Mouse (Mus musculus): ENCODE measurements at regions not wholly inside any gene's neighbourhood (a gene's known extent, or its start where the extent isn't known, plus 50 kb on each side); places are given as distances from the start of the nearest gene placed in this dataset.

- H3K27ac ChIP-seq (ENCODE audit: insufficient read depth, low read length) = no peak overlapping the region
- H3K4me1 ChIP-seq (ENCODE audit: control insufficient read depth, insufficient read depth, low read length) = no peaks in the 10 kb centered on the region
- H3K4me3 ChIP-seq (ENCODE audit: insufficient read depth, low read length) = no peak overlapping the region
- TF ChIP-seq POLR2A (IDR thresholded peaks at IDR 0.05; ENCODE audit: extremely low read depth, insufficient read depth, low read length) (no peak), CTCF (IDR thresholded peaks at IDR 0.05; ENCODE audit: extremely low read depth, insufficient read depth, low read length) (no peak)
Measured at GRCm38 (mm10) chr10:111919475-111919874, 53.0 kb upstream of the Krr1 start.

DNA sequence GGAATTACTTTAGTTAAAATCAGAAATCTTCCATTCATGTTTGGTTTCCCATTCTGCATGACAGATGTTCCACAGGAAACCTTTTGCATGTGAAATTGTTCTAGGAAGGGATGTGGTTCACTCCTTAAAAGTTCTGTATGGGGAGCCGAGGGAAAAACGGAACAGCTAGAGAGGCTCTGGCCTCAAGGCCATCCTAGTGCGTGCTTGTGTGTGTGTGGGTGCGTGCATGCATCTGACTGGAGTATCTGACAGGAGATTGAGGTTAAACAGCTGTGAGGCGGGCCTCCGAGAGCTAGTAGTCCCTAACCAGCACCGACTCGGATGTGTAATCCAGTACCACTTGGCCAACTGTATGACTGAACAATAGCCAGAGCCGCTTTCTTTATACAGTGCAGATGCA is 51.0 kb upstream of the Krr1 start:
- no peak overlapping the region for H3K4me3 ChIP-seq (ENCODE audit: insufficient read depth, low read length)
- TF ChIP-seq POLR2A (IDR thresholded peaks at IDR 0.05; ENCODE audit: extremely low read depth, insufficient read depth, low read length) (no peak), CTCF (IDR thresholded peaks at IDR 0.05; ENCODE audit: extremely low read depth, insufficient read depth, low read length) (no peak)

More for the DNA sequence above, 51.0 kb upstream of the Krr1 start:
- Histone ChIP-seq H3K27ac (ENCODE audit: insufficient read depth, low read length) (no peak overlapping the region), H3K4me1 (ENCODE audit: control insufficient read depth, insufficient read depth, low read length) (no peaks in the 10 kb centered on the region)
